Mouse (Mus musculus) C2C12 (cell line): ENCODE data around the gene Gsg1l. TPM values are rescaled to one million over a fixed set of nuclear protein-coding genes. Genes with fewer than 3 reads are reported as not detected.

Experiments used
- H3K27me3 ChIP-seq: one replicate; pipeline ENCODE4 v1.6.1; 2011; ENCODE audit not compliant: control insufficient read depth, insufficient read depth, insufficient read length
- H3K36me3 ChIP-seq: one replicate; pipeline ENCODE4 v1.6.1; 2011; ENCODE audit not compliant: control insufficient read depth, insufficient read depth
- H3K4me3 ChIP-seq: one replicate; pipeline ENCODE4 v1.5.1; 2011; ENCODE audit warnings: mild to moderate bottlenecking, control low read depth; ENCODE audit not compliant: poor library complexity, insufficient read depth, severe bottlenecking
- H3K79me2 ChIP-seq: one replicate; pipeline ENCODE4 v1.6.1; 2011; ENCODE audit not compliant: control insufficient read depth, insufficient read depth
- H3K79me3 ChIP-seq: one replicate; pipeline ENCODE4 v1.6.1; 2011; ENCODE audit warnings: low read depth, control low read depth
- H3ac ChIP-seq: one replicate; pipeline ENCODE3; 2011; ENCODE audit warnings: low read depth; ENCODE audit not compliant: control insufficient read depth, insufficient read length
- CEBPB ChIP-seq: IDR thresholded peaks from one replicate; pipeline ENCODE4 v1.6.1; 2011; ENCODE audit warnings: low read depth, mild to moderate bottlenecking, control low read depth, moderate library complexity
- CTCF ChIP-seq: IDR thresholded peaks from one replicate; pipeline ENCODE4 v1.5.1; 2011; ENCODE audit not compliant: control insufficient read depth, insufficient read depth, insufficient read length
- FOSL1 ChIP-seq: IDR thresholded peaks from one replicate; pipeline ENCODE4 v1.8.0; 2011; ENCODE audit warnings: mild to moderate bottlenecking, low read length; ENCODE audit not compliant: poor library complexity, insufficient read depth, severe bottlenecking
- MAX ChIP-seq: IDR thresholded peaks from one replicate; pipeline ENCODE4 v1.6.1; 2011; ENCODE audit warnings: mild to moderate bottlenecking, control low read depth
- MYOD1 ChIP-seq: IDR thresholded peaks from one replicate; pipeline ENCODE4 v1.6.1; 2011; ENCODE audit warnings: low read depth; ENCODE audit not compliant: control insufficient read depth, insufficient read length
- MYOG ChIP-seq: IDR thresholded peaks from one replicate; pipeline ENCODE4 v1.6.1; 2011; ENCODE audit not compliant: control insufficient read depth, insufficient read length; ENCODE audit errors: extremely low read depth
- USF1 ChIP-seq: IDR thresholded peaks from one replicate; pipeline ENCODE4 v1.6.1; 2011; ENCODE audit warnings: low read depth, mild to moderate bottlenecking, control low read depth, moderate library complexity
- long read RNA-seq, 2 experiments: library from polyadenylated mRNA; unstranded; transcript quantifications; one replicate each; pipeline ENCODE4 v2.0.0; 2019 to 2020
- polyA plus RNA-seq: library from polyadenylated mRNA; unstranded; fragments of >200 nt; fragmentation: generic; extraction: Trizol; gene quantifications from one replicate; pipeline ENCODE4 v1.2.1, GENCODE M21; 2012; ENCODE audit warnings: missing spikeins

Gsg1l gene
- not detected for polyA plus RNA-seq
- long read RNA-seq, experiment 1: 0 reads
- long read RNA-seq, experiment 2: 0 reads

GRCm38 (mm10) chr7:126082286-126082741 is at the start of gene Gsg1l:
TSS of gene Gsg1l (minus strand) at chr7:126082411.
- Histone ChIP-seq H3K27me3 (peaks cover 75% of the 10 kb centered on the region), H3K79me3 (no peaks in the 10 kb centered on the region)

GRCm38 (mm10) chr7:126127673-126128072 is 45.5 kb upstream of the Gsg1l start:
- TF ChIP-seq FOSL1: no peak
- no peak for TF ChIP-seq MYOD1
- TF ChIP-seq MYOG: no peak
- TF ChIP-seq CTCF: no peak
- no peak for TF ChIP-seq MAX
- no peak for TF ChIP-seq CEBPB
- TF ChIP-seq USF1: no peak
- no peak overlapping the region for H3K4me3 ChIP-seq
- no peaks in the 10 kb centered on the region for H3K27me3 ChIP-seq
- H3K79me2 ChIP-seq: no peaks in the 10 kb centered on the region
- no peak overlapping the region for H3ac ChIP-seq
- peaks cover 41% of the 10 kb centered on the region for H3K36me3 ChIP-seq
- H3K79me3 ChIP-seq: no peaks in the 10 kb centered on the region

More at GRCm38 (mm10) chr7:126082286-126082741, at the start of gene Gsg1l:
- Histone ChIP-seq H3ac (no peak within 1 kb of the TSS), H3K79me2 (no peaks in the 10 kb centered on the region), H3K4me3 (no peak within 1 kb of the TSS), H3K36me3 (no peaks in the 10 kb centered on the region)
- TF ChIP-seq MYOD1 (no peak), MYOG (no peak), FOSL1 (no peak), MAX (no peak), CTCF (no peak), CEBPB (no peak), USF1 (no peak)

GRCm38 (mm10) chr7:126126502-126126901 is 44.3 kb upstream of the Gsg1l start:
- H3K36me3 ChIP-seq: peaks cover 45% of the 10 kb centered on the region
- H3K4me3 ChIP-seq: no peak overlapping the region
- no peaks in the 10 kb centered on the region for H3K79me3 ChIP-seq
- no peaks in the 10 kb centered on the region for H3K79me2 ChIP-seq
- no peak overlapping the region for H3ac ChIP-seq
- TF ChIP-seq MYOD1 (no peak), USF1 (no peak), MYOG (no peak), MAX (no peak), CEBPB (no peak), CTCF (no peak), FOSL1 (no peak)
- no peaks in the 10 kb centered on the region for H3K27me3 ChIP-seq

- no peak for TF ChIP-seq CEBPB
- TF ChIP-seq USF1: no peak
- TF ChIP-seq MYOG: no peak
- no peak for TF ChIP-seq MYOD1
- no peak for TF ChIP-seq CTCF
- TF ChIP-seq MAX: no peak
- TF ChIP-seq FOSL1: no peak
- Histone ChIP-seq H3K79me3 (no peaks in the 10 kb centered on the region), H3K79me2 (no peaks in the 10 kb centered on the region), H3K27me3 (no peaks in the 10 kb centered on the region), H3K36me3 (peaks cover 43% of the 10 kb centered on the region), H3K4me3 (no peak overlapping the region), H3ac (no peak overlapping the region)
Observed at GRCm38 (mm10) chr7:126121533-126121932, 39.3 kb upstream of the Gsg1l start.

GRCm38 (mm10) chr7:126119819-126120218 is 37.6 kb upstream of the Gsg1l start:
- TF ChIP-seq USF1 (no peak), MYOD1 (no peak), CTCF (no peak), FOSL1 (no peak), MAX (no peak), CEBPB (no peak), MYOG (no peak)
- Histone ChIP-seq H3K36me3 (peaks cover 51% of the 10 kb centered on the region), H3K79me3 (no peaks in the 10 kb centered on the region), H3K4me3 (no peak overlapping the region), H3K79me2 (no peaks in the 10 kb centered on the region), H3K27me3 (no peaks in the 10 kb centered on the region), H3ac (no peak overlapping the region)

- H3K79me2 ChIP-seq: no peaks in the 10 kb centered on the region
- TF ChIP-seq CTCF (no peak), FOSL1 (no peak), USF1 (no peak), MYOD1 (no peak), MYOG (no peak), CEBPB (no peak)
- peaks cover 66% of the 10 kb centered on the region for H3K36me3 ChIP-seq
- no peak overlapping the region for H3ac ChIP-seq
- H3K4me3 ChIP-seq: no peak overlapping the region
- H3K79me3 ChIP-seq: no peaks in the 10 kb centered on the region
- no peaks in the 10 kb centered on the region for H3K27me3 ChIP-seq
Observed at GRCm38 (mm10) chr7:126113263-126113662, 31.1 kb upstream of the Gsg1l start.
